Mouse (Mus musculus) liver, postnatal 0 days (tissue): ENCODE measurements at regions not wholly inside any gene's neighbourhood (a gene's known extent, or its start where the extent isn't known, plus 50 kb on each side); places are given as distances from the start of the nearest gene placed in this dataset.

ENCODE experiments used
- ATAC-seq: fragments of 200-750 bp; cut with Nextera tagmentation; 2 replicates; pipeline ENCODE4 v1.8.0; 2017; ENCODE audit warnings: mild to moderate bottlenecking, moderate library complexity
- DNase-seq: peaks from one replicate; pipeline ENCODE4 v3.0.0-alpha.2; 2016
- H3K27ac ChIP-seq: fragments of 300-500 bp; sonication (generic); 2 replicates; pipeline ENCODE4 v1.5.1; 2014; ENCODE audit warnings: antibody characterized with exemption, moderate library complexity, mild to moderate bottlenecking, low read depth
- H3K27me3 ChIP-seq: fragments of 300-500 bp; sonication (generic); 2 replicates; pipeline ENCODE4 v1.6.1; 2014; ENCODE audit warnings: low read length, control low read depth, mixed read lengths; ENCODE audit not compliant: insufficient read depth
- H3K36me3 ChIP-seq: fragments of 300-500 bp; sonication (generic); replicated peaks from 2 replicates; pipeline ENCODE4 v1.6.1; 2014; ENCODE audit warnings: mild to moderate bottlenecking, control low read depth, low read length, moderate library complexity, mixed read lengths; ENCODE audit not compliant: insufficient read depth
- H3K4me1 ChIP-seq: fragments of 300-500 bp; sonication (generic); 2 replicates; pipeline ENCODE4 v1.6.1; 2014; ENCODE audit warnings: antibody characterized with exemption, mild to moderate bottlenecking, control low read depth; ENCODE audit not compliant: insufficient read depth
- H3K4me2 ChIP-seq: fragments of 300-500 bp; sonication (generic); 2 replicates; pipeline ENCODE4 v1.6.1; 2014; ENCODE audit warnings: low read depth, mild to moderate bottlenecking, low read length, moderate library complexity, mixed read lengths
- H3K4me3 ChIP-seq: fragments of 300-500 bp; sonication (generic); 2 replicates; pipeline ENCODE4 v1.5.1; 2014; ENCODE audit warnings: low read depth, low read length
- H3K9ac ChIP-seq: fragments of 300-500 bp; sonication (generic); replicated peaks from 2 replicates; pipeline ENCODE4 v1.6.1; 2014; ENCODE audit warnings: mild to moderate bottlenecking, moderate library complexity
- H3K9me3 ChIP-seq: fragments of 300-500 bp; sonication (generic); 2 replicates; pipeline ENCODE4 v1.6.1; 2016; ENCODE audit warnings: mild to moderate bottlenecking, control low read depth, low read length, mixed read lengths
- CTCF ChIP-seq: sonication (generic); IDR thresholded peaks from 2 replicates; pipeline ENCODE4 v1.5.1; 2016; ENCODE audit warnings: antibody characterized with exemption, low read depth
- EP300 ChIP-seq: IDR thresholded peaks from 2 replicates; pipeline ENCODE4 v1.6.1; 2016; ENCODE audit warnings: antibody characterized with exemption, low read depth, mild to moderate bottlenecking
- whole genome bisulfite sequencing: fragments of 180-500 bp; shearing (Covaris S2); extraction: QIAGEN DNeasy Blood & Tissue Kit; methylation state at CpG from one replicate; pipeline ENCODE4 v1.1.7; 2014; ENCODE audit not compliant: insufficient replicate concordance; 5-methylcytosine and 5-hydroxymethylcytosine counted together

GRCm38 (mm10) chr5:142346454-142346853 is 54.8 kb upstream of the Foxk1 start:
- no peak overlapping the region for H3K4me2 ChIP-seq
- TF ChIP-seq CTCF (no peak), EP300 (no peak)
- H3K4me1 ChIP-seq = no peaks in the 10 kb centered on the region
- H3K27me3 ChIP-seq = no peaks in the 10 kb centered on the region
- ATAC-seq = no peak
- H3K27ac ChIP-seq = no peak overlapping the region
- DNase-seq = no peak
- no peaks in the 10 kb centered on the region for H3K36me3 ChIP-seq
- WGBS = 96% methylated on average over 1 of the region's 1 CpGs
- H3K4me3 ChIP-seq = no peak overlapping the region
- H3K9ac ChIP-seq = no peak overlapping the region
- H3K9me3 ChIP-seq = no peaks in the 10 kb centered on the region

- H3K27me3 ChIP-seq = no peaks in the 10 kb centered on the region
- no peak overlapping the region for H3K4me2 ChIP-seq
- no peak for ATAC-seq
- no peak overlapping the region for H3K27ac ChIP-seq
- TF ChIP-seq EP300 (no peak), CTCF (peak; percentile 63)
- H3K9ac ChIP-seq = no peak overlapping the region
- peak; percentile 31 for DNase-seq
- 43% methylated on average over 5 of the region's 5 CpGs for WGBS
- H3K9me3 ChIP-seq = no peaks in the 10 kb centered on the region
- no peaks in the 10 kb centered on the region for H3K36me3 ChIP-seq
- H3K4me3 ChIP-seq = no peak overlapping the region
- H3K4me1 ChIP-seq = no peaks in the 10 kb centered on the region
Measured at GRCm38 (mm10) chr5:142350574-142350973, 50.7 kb upstream of the Foxk1 start.
